Mouse (Mus musculus): ENCODE data around the gene Fam184b. TPM values are rescaled to one million over a fixed set of nuclear protein-coding genes. Genes with fewer than 3 reads are reported as not detected.

The Fam184b gene
- polyA plus RNA-seq, 1 experiment from 2014 or later, result not detected

- Histone ChIP-seq H3K79me2 (ENCODE audit: inconsistent target) (no peaks in the 10 kb centered on the region), H3K27ac (no peak overlapping the region), H3K36me3 (ENCODE audit: inconsistent target) (no peaks in the 10 kb centered on the region), H3K4me3 (ENCODE audit: inconsistent target) (no peak overlapping the region)
- WGBS (ENCODE audit: missing documents), result 79% methylated on average over 1 of the region's 1 CpGs
Observed at GRCm38 (mm10) chr5:45480066-45480465, 159.3 kb downstream of the Fam184b start.

Other genes with a start within 250 kb of the Fam184b start
- 49.5 to 98.6 TPM (median 74.1 TPM) in 3 replicates for gene Qdpr, start 189.4 kb downstream of the Fam184b start, polyA plus RNA-seq (2018)
- gene Clrn2, start 185.9 kb downstream of the Fam184b start, polyA plus RNA-seq (2018), result not detected in 3 replicates
- gene Lap3, start 146.2 kb downstream of the Fam184b start, polyA plus RNA-seq (2018), result 26.4 to 39.3 TPM (median 31.1 TPM) in 3 replicates
- 26.4 to 107 TPM (median 93.5 TPM) in 3 replicates for gene Med28, start 119.4 kb downstream of the Fam184b start, polyA plus RNA-seq (2018)
- gene Ncapg, start 30.3 kb upstream of the Fam184b start, polyA plus RNA-seq (2018), result 0.63 to 5.7 TPM (median 4.9 TPM) in 3 replicates
- 8.6 to 13.8 TPM (median 11.7 TPM) in 3 replicates for gene Lcorl, start 218.0 kb upstream of the Fam184b start, polyA plus RNA-seq (2018)